Mouse (Mus musculus): Measurements from ENCODE around the gene Plcb1. TPM values are rescaled to one million over a fixed set of nuclear protein-coding genes. Genes with fewer than 3 reads are reported as not detected.

Gene Plcb1
- total RNA-seq, 4 experiments from 2014 or later = 0.63 to 1.1 (median 0.90) TPM

DNA sequence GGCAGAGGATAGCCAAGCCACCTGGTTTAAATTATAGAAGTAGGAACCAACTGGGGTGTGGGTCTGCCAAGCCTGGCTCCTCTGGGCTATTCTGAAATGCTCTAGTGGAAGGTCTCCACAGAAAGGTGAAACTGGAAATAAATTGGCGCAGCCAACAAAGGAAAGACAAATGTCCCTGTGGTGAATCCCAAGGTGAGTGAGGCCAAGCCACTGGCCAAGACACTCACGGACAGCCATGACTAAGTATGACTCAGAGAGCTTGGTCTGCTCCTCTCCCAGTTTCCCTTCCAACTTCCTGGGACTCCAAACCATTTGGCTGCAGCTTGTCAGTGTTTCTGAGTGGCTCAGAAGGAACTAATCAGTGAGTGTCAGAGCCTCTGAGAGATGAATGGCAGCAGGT, 126.7 kb downstream of the Plcb1 start:
- DNase-seq (ENCODE audit: low spot score in 2 of 2) = no peak

DNA sequence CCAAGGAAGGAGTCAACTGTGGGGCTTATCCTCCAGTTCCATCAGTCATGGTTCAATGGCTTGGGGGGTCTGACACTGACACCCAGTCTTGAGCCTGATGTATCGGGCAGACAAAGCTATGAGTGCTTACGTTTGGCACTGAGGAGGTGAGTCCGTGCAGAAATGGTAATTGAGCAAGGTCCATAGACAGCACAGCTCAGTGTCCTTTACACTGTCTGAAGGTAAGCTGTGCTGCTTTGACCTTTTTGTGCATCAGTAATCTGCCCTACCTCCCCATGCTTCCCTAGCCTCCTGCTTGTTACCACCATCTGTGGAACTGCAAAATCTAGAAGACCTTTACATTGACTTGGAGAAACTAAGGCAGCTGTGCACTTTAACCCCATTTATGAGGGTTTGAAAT, 127.7 kb downstream of the Plcb1 start:
- no peak for DNase-seq (ENCODE audit: low spot score in 2 of 2)

- DNase-seq (ENCODE audit: low spot score in 2 of 2) = no peak
Measured at GRCm38 (mm10) chr2:134914091-134914550, 128.3 kb downstream of the Plcb1 start.

DNA sequence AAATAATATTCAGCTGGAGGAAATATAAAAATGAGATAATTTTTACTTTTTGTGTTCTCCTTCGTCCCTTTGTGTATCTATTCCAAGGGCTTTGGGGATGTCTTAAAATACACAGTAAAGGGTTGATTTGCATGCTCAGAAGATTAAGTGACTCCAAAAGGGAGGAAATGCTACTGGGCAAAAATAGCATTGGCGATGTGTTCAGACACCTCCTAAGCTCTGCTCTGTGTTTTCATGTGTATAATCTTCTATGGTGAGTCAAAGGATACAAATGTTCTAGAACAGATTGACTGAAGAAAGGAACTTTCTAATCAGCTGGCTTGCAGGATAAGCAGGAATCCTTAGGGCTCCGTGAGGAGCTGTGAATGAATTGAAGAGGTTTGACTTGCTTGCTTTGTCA, 129.2 kb downstream of the Plcb1 start:
- no peak for DNase-seq (ENCODE audit: low spot score in 2 of 2)

GRCm38 (mm10) chr2:134920611-134921280, 134.9 kb downstream of the Plcb1 start:
- DNase-seq (ENCODE audit: low spot score in 2 of 2) = no peak

GRCm38 (mm10) chr2:134922636-134923375, 136.9 kb downstream of the Plcb1 start:
- no peak for DNase-seq (ENCODE audit: low spot score in 2 of 2)

- DNase-seq (ENCODE audit: low spot score in 2 of 2) = no peak
Measured at GRCm38 (mm10) chr2:134924143-134924655, 138.3 kb downstream of the Plcb1 start.

DNA sequence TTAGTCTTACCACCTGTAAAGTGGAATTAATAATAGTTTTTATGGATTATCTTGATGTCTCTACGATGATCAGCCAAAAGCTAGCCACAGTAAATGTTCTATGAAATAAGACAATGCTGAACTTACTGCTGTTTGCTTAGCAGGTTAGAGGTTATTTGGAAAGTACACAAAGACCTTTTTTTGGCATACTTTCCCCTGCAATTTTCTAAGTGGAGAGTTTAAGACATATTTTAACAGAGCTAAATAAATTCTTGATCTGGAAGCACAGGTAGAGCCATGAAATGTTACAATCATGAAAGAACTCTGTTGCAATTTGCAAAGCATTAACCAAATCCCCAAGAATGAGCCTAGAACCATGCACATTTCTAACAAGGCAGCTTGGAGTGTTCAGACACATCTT, 140.4 kb downstream of the Plcb1 start:
- DNase-seq (ENCODE audit: low spot score in 2 of 2) = no peak

DNA sequence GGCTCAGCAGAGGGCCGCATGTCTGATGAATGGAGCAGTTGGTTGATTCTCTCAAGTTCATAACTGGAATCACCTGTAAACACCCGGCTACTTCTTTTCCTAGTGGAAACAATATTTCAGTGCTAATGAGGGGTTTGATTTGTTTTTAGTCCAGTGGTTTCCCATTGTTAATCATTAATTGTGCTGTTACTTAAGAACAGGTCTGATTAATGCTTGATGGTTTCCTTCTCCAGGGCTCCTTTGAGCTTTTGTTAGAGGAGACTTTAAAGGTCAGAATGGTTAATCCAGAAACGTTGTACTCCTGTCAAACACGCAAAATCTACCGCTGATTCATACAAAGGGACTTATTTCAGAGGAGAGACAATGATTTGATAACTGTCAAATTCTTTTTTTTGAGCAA, 141.2 kb downstream of the Plcb1 start:
- no peak for DNase-seq (ENCODE audit: low spot score in 2 of 2)

DNA sequence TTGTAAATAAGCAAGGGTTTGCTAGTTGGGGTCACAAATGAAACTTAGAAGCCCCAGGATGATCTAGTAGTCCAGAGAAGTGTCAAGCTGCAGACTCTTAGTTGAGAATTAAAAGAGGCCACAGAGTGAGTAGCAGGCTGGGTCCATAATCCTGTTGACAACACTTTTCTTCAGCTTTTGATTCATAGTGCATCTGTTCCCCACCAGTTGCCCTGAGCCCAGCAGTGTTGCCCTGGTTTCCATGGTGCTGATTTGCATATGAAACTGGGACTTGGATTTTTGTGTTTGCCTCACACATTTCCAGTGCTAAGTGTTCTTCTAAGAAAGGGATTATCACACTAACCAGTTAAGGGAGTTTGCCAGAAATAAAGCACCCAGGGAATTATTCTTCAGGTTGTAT, 143.6 kb downstream of the Plcb1 start:
- DNase-seq (ENCODE audit: low spot score in 2 of 2) = no peak

DNA sequence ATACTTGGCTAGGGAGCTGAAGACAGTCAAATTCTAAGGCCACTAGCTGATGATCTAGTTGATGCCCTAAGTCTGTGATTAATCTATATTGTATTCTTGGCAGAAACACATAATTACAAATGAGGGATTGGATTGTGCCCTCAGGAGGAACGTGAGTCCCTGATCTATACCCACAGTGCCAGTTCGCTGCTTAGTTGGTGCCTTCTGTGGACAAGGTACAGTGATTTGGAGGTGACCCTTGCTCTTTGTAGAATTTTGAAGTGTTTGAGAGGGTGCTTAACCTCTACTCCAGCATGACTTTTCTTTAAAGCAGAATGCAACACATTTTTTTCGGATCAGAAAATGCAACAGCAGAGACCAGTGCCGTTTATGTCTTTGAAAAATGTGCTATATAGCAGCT, 145.1 kb downstream of the Plcb1 start:
- no peak for DNase-seq (ENCODE audit: low spot score in 2 of 2)

DNA sequence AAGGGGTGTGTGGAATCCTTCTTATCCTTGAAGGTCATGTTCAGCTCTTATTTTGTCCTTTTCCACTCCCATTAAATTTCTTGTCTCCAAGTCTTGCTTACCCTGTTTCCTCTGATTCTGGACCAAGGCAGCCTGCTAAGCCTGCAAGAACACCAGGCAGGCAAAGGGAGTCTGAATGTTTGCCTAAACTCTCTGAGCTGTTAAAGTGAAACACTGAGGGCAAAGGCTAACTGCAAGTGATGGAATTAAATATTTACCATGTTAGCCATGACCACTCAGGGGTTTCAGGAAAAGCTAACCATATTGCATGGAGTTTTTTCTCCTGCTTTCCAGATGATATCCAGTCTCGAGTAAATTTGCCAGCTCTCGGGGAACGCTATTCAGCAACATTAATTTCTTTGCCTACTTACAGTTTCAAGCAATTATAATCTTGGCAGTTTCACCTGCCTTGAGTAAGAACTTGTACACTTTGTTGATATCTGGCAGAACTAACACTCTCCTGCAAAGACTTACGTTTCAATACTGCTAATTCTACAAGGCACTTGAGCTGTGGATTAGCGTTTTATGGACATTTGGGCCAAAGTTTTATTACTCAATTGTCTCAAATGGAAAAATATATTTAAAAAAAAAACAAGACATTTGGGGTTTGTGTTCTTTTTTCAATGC, 146.0 kb downstream of the Plcb1 start:
- DNase-seq (ENCODE audit: low spot score in 2 of 2) = no peak

- DNase-seq (ENCODE audit: low spot score in 2 of 2) = no peak
Measured at GRCm38 (mm10) chr2:134935469-134935868, 149.6 kb downstream of the Plcb1 start.

DNA sequence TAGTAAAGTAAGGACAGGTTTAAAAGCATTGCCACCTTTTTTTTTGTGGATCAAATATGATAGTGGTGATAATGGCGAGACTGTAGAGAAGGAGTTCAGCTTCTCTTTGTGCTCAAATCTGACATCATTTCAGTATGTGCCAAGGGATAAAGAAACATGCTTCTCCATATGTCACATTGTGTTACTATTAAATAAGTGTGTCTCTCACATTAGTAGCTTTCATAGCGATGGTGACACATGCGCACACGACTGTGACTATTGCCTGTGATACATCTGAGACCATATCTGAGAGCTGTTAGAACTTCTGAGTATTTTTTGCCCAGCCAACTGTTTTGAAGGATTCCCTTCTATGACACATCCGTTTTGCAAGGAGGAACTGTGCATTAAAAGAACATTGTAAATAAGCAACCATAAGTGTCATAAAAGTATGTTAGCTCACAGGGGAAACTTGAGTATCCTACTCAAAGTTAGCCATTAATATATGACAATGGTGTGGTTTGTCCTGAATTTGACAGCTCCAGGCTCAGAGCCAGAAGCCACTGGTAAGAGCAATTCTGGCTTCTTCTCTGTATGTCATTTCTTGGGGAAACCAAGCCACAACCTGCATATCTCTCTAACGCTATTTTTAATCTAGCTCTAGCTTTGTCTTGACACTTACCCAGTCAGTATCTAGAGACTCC, 150.2 kb downstream of the Plcb1 start:
- no peak for DNase-seq (ENCODE audit: low spot score in 2 of 2)

DNA sequence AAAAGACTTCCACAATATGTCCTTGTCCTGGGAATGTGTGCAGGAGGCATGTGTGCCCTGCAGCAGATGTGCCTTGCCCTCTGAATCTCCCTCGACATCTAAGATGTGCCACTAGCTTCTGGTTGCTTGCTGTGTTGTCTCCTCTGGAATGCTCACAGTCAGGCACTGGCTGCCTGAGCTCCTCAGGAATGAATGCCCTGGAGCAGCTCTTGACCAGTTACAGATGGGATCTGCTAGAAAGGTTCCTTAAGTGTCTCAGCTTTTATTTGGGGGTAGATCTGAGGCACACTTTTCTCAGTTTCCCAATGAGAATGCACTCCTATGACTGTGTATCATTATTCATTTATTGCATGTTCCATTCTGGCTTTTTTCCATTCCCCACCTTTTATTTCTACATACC, 151.8 kb downstream of the Plcb1 start:
- no peak for DNase-seq (ENCODE audit: low spot score in 2 of 2)

DNA sequence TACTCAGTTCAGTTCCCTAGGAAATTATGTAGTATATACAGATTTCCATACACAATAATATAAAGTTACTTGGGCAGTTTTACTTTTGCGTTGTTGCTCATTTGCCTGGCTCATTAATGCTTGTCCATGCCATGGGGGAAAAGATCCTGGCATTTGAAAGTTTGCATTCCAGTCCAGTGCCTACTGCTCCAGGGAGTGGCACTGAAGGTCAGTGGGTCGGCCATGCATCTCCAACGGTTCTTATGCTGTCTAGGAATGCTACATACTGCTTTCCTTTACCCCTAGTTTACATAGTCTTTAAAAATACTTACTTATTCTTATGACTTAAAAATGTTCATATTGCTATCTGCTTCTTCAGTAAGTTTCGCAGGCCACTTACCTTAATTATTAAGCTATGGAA, 156.2 kb downstream of the Plcb1 start:
- DNase-seq (ENCODE audit: low spot score in 2 of 2) = no peak

- no peak for DNase-seq (ENCODE audit: low spot score in 2 of 2)
Measured at GRCm38 (mm10) chr2:134942919-134943318, 157.1 kb downstream of the Plcb1 start.

GRCm38 (mm10) chr2:134946331-134946730, 160.5 kb downstream of the Plcb1 start:
- DNase-seq (ENCODE audit: low spot score in 2 of 2) = no peak

DNA sequence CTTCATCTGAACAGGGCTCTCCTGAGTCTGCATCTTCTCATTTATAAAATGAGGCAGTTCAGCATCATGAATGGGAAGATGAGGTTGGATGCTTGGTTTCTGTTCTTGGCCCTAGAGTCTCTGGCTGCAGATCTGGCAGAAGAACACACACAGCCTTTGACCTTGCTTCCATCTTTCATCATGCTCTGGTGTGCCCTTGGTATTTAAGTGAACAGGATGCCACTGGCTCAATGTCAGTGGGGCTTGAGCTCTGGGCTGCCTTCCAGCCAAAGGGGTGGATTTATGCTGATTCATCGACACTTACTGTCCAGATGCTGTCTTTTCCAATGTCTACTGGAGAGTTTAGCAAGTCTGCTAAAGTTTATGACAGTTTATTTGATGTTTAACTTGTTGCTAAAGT, 161.0 kb downstream of the Plcb1 start:
- no peak for DNase-seq (ENCODE audit: low spot score in 2 of 2)

- DNase-seq (ENCODE audit: low spot score in 2 of 2) = no peak
Measured at GRCm38 (mm10) chr2:134952088-134952487, 166.2 kb downstream of the Plcb1 start.

GRCm38 (mm10) chr2:134956436-134956835, 170.6 kb downstream of the Plcb1 start:
- DNase-seq (ENCODE audit: low spot score in 2 of 2) = no peak

GRCm38 (mm10) chr2:134966131-134966530, 180.3 kb downstream of the Plcb1 start:
- no peak for DNase-seq (ENCODE audit: low spot score in 2 of 2)

All from gastrocnemius, adult 8-10 months (tissue).